Mouse (Mus musculus) spleen, postnatal 4 days (tissue): ENCODE data around the gene Myh3.

Source experiments
- DNase-seq, 2 experiments: peaks; one replicate each; pipeline ENCODE4 v3.0.0; 2022; ENCODE audit warnings: low spot score in 2 of 2

The Myh3 gene

DNA sequence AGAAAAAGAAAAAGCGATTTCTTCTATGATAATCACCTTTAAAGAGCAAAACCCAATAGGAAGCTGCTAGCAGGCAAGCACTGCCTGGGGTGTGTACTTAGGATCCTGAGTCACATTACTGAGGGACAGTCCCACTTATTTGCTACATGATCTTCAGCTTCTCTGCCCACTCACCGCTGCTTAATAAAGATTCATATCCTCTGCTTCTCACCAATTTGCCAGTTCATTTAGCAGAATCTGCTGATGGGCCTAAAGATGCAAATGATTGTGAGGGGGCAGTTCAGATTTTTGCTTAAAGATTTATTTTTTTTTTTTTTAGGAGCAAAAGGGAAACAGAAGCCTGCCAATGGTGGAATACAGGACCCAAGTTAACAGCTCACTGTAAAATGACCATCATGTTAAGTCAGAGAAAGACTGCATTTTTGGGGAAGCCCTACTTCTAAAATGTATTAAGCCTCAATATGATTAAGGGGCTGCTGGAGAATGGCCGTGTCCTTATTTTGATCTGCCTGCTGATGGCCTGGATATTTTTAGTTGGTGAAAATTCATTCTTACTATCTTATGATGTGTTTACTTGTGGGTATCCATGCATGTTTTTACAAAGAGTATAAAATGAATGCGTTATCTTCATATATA is 65.9 kb downstream of the Myh3 start:
- DNase-seq = no peak

DNA sequence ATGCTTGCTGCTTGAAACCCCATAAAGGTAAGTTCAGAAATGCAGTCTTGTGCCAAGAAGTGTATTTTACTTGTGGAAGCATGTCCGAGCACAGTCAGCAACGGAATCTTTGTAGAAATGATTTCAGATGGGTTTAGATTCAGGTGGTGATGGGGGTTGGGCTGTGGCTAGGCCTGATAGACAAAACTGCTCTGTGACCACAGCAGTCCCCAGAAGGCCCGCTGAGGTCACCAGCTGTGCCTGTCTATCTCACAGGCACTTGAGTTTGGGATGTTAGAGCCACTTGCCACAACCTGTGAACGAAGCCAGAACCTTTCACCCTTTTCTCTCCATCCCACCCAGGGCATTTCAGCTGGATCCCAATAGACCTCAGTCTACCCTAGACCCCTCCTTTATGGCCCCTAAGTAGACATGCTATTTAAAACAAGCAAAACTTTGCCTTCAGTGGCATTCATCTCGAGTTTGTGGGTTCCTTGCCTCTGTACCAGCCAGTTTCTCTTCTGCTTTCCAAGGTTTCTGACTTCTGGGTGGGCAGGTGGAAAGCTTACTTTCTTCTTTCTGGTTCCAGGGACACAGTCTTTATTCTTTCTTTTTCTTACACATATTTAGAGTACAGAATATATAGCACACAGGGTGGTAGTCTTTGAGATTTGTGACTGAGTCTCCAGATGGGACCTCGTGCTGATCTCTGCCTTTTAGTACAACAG is 66.6 kb downstream of the Myh3 start:
- DNase-seq = no peak

DNA sequence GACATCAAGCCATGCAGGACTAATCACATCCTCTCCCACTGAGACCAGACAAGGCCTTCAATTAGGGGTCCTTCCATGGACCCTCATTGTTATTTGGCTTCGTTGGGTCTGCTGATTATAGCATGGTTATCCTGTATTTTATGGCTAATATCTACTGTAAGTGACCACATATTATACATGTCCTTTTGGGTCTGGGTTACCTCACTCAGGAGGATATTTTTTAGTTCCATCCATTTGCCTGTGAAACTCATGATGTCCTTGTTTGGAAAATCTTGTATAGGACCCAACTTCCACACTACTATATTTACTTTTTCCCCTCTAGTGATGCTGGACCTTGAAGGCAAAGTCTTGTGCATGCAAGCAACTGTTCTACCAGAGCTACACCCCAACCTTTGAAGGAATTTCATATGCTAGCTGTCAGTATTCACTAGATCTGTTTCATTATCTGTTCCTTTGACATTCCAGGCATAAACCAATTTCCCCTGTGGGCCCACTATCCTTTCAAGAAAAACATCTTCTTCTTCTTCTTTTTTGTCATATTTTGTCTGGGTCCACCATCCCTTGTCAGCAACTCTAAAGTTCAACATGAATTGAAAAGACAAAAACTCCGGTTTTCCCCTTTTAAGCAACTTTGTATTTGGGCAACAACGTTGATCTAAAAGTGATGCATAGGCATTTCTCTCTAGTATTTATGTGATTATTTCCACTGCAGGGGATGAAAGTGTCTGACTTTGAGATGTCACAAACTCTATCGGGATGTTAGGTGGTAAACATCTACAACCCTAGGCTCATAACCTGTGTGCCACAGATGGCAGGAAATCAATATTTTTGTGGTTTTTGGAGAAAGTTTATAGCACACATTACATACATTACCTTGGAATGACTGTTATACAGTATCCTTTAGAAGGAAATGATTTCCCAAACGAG is 67.6 kb downstream of the Myh3 start:
- no peak for DNase-seq

DNA sequence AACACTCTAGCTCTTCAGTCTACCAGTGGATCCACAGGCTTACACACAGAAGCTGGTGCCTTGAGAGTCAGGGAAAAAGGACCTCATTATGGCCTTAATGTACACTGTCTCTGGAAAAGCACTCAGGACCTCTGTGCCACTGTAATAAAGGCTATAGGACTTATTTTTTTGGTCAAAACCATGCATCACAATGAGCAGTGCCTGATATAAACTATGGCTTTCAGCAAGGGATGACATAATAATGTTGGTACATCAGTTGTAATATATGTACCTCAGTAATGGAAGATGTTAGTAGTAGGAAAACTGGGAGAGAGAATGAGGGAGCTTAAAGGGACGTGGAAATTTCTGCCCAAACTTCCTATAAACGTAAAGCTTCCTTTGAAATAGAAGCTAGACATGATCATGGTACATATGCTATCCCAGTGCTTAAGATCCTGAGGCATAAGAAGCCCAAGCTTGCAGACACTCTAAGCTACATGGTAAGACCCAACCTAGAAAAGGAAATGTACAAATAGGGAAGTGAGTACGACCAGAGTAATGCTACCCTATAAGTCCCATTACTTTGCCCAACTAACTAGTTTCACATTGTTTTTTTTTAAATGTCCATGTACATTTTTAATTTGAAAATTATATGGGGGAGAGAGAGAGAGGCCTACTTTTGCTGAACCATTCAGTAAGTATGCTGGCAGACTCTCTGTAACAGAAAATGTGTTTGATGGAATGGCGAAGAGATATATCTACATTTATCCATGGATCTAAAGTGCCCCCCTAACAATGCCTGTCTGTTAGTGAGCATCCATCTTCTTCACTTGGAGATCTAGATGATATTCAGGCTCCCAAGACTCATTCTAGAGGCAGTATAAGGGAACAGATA is 68.5 kb downstream of the Myh3 start:
- no peak for DNase-seq

DNA sequence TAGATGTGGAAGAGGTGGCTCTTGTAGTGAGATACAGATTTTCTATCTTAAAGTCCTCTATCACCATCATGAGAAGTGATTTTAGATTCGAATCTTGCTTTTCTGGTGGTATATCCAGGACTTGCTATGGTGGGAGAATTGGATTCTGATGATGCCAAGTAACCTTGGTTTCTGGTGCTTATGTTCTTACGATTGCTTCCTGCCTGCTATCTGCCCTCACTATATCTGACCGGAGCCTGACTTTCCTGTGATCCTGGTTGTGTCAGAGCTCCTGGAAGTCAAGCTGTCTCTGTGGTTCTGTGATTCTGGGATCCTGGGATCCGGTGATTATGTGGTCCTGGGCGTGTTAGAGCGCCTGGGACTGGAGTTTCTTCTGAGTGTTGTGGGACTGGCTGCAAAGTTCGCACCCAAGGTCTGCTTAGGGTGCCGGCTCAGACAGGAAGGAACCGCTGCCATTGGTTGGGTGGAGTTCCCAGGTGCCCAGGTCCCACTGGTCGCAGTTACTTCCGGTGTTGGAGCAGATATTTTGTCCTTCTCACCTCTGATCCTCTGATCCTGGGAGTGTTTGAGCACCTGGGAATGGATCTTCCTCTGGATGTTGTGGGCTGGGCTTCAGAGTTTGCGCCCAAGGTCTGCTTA is 69.3 kb downstream of the Myh3 start:
- no peak for DNase-seq

DNA sequence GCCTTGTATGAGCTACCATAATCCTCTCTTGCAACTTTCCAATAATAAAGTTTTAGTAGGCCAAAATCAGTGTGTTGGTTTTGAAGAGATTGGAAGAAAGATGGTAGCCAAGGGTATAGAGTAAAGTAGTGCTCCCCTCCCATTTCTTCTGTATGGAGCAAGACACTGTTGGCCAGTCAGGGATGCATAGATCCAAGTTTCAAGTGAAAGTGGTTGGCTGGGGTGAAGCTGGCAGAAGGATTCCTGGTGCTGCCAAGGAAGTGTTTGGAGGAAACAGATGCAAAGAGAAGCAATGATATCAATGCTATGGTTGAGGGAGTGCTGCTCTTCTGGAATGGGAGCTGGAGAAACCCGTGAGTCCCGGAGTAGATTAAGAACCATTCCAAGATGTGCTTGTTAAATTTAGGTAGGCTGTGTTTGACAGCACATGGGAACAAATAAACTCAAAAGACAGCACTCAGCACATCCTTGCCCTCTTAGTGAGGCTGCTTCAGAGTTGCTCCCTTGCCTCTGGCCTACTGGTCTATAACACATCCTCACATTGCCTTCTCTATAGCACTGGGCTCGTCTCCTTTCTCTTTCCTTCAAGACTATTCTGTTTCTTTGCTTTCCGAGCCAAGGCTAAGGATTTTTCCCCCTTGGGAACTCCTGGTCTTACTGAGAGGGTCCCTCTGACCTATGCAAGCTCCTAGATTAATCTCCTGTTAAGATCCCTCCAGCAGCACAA is 70.3 kb downstream of the Myh3 start:
- DNase-seq = no peak

DNA sequence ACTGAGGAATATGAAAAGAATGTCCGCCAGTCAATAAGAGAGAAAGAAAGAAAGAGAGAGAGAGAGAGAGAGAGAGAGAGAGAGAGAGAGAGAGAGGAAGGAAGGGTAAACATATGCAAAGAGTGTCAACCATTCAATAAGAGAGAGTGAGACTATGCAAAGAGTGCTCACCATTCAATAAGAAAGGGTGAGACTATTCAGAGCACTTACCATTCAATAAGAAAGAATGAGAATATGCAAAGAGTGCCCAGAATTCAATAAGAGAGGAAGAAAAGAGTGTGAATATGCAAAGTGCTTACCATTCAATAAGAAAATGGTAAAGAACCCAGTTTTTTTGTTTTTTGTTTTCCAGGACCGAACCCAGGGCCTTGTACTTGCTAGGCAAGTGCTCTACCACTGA is 72.1 kb downstream of the Myh3 start:
- DNase-seq = no peak

DNA sequence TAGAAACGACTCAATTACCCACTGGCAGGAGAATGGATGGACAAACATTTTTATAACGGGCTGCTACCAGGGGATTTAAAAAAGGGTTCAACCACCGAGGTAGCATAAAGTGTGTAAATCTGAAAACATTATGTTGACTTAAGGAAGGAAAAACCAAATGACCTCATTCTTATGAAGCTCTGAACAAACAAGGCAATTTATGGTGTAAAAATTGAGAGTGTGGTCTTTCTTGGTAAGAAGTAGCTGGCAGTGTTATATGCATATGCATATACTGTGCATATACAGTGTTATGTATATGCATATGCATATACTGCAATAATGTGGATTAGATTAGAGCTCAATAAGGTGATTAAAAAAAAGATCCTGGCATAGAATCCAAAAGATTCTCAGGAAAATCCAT is 73.1 kb downstream of the Myh3 start:
- DNase-seq = no peak
